Mouse (Mus musculus) A20 (cell line): ENCODE measurements at regions not wholly inside any gene's neighbourhood (a gene's known extent, or its start where the extent isn't known, plus 50 kb on each side); places are given as distances from the start of the nearest gene placed in this dataset.
A peak's percentile ranks its signal among the peaks of the same experiment; 100 is the strongest.
"Not testable (repeated sequence)": the region's sequence is repeated elsewhere in the genome, so short reads cannot be mapped to it uniquely, and the experiment has no call there.

Source experiments
- DNase-seq: peaks from one replicate; pipeline ENCODE4 v3.0.0-alpha.2; 2011; ENCODE audit warnings: low read depth, low spot score

DNA sequence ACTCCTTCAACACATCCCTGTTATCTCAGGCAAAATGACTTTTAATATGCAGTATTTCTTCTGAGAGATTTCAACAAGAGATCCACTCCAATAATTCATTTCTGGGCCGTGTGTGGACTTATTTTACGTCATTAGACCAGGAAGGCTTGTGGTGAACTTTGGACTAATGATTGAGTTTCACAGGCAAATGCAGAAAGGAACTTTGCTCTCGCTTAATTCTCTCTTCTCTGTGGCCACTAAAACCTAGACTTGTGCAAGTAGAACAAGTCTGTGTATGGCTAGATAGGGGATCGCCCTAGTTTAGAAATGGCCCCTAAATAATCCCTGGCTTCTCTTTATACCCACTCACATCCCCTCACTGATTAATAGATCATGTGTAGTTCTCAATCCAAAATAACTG is 50.6 kb upstream of the Ppp1r12a start:
- no peak for DNase-seq

DNA sequence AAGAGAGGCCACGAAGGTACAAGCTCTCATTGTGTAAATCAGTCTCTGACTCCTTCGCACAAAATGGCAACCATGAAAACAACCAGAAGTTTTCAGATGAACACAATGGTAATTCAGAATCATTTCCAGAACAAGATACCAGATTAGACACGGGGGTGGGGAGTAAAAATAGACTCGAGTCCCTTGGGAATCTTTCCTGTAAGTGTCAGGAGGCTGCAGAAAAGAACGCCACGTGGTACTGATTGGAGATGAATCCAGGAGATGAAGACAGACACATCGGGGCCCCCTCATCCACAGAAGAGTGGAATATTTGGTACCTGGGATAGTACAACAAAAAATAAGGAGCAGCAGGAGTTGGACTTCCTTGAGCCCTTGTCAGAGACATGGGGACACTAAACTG is 51.1 kb upstream of the Ppp1r12a start:
- no peak for DNase-seq

DNA sequence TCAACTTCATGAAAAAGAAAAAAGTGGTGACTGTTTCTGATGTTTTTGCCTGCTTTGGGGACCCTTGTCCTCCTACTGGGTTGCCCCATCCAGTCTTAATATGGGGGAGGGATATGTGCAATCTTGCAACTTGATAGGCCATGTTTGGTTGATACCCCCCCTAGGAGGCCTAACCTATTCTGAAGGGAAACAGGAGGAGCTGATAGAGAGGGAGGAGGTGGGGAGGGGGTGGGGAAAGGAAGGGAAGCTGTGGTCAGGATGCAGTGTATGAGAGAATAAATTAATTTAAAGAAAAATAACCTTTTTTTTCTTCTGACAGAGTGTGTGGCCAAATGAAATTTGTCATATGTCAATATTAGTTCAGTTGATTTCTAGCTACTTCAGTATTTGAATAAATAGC is 51.8 kb upstream of the Ppp1r12a start:
- DNase-seq = no peak

GRCm38 (mm10) chr10:108108500-108108899 is 53.5 kb upstream of the Ppp1r12a start:
- DNase-seq = not testable (repeated sequence)

DNA sequence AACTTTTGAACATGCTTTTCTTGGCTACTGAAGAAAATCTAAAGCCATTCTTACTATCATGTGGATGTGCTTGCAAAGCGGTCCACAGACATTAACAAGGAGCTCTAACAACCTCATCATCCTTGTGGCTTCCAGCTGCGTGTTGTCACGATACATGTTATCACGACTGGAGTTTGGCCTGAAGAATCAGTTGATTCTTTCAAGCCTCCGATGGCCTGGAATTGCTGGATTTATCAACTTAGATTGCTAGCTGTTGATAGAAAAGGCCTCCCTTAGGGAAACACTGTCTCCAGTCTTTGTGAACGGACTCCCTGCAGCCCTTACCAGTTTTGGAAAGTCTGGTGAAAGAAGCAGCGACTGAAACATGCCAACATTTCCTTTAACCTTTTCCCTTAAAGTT is 60.5 kb upstream of the Ppp1r12a start:
- DNase-seq = no peak

DNA sequence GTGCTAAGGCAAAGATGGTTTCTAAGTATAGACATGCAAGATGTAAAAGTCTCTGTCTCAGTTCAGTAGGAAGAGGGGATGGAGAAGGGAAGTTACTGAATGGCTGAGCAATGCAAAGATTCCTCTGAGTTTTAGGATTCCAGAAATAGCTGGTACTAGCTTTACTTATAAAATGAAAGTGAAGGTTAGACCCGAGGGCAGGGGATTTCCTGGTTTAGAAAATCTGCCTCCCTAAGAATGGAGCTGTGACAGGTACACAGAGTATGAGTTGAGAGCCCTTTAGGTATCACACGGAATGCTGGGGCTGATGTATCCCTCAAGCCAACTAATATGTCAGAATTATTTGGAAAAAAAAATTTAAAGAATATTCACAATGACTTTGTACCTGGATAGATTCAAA is 69.0 kb upstream of the Ppp1r12a start:
- peak; percentile 52 for DNase-seq

GRCm38 (mm10) chr10:108089375-108089981 is 72.5 kb upstream of the Ppp1r12a start:
- no peak for DNase-seq

DNA sequence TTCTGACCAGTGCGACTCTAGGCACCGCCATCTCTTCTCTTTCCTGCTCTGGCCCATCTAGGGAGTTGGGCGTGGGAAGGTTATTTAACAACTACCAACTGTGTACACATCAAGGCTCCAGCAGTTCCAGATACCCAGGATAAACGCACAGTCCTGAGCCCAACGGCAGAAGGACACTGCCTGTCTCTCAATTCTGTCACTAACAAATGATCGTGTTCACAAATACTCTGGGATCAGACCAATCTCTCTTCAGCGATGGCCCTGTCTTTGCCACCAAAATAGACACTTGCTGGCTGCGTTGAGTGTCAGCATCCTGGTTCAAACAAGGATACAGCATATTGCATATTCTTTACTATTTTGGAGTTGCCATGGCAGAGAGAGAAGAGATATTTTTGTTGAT is 73.1 kb upstream of the Ppp1r12a start:
- DNase-seq = no peak

GRCm38 (mm10) chr10:108088209-108088608 is 73.8 kb upstream of the Ppp1r12a start:
- DNase-seq = no peak

- no peak for DNase-seq
Observed at GRCm38 (mm10) chr10:108083220-108083619, 78.8 kb upstream of the Ppp1r12a start.

- no peak for DNase-seq
Observed at GRCm38 (mm10) chr10:108075144-108075543, 86.8 kb upstream of the Ppp1r12a start.

GRCm38 (mm10) chr10:108073828-108074227 is 88.2 kb upstream of the Ppp1r12a start:
- DNase-seq = no peak

DNA sequence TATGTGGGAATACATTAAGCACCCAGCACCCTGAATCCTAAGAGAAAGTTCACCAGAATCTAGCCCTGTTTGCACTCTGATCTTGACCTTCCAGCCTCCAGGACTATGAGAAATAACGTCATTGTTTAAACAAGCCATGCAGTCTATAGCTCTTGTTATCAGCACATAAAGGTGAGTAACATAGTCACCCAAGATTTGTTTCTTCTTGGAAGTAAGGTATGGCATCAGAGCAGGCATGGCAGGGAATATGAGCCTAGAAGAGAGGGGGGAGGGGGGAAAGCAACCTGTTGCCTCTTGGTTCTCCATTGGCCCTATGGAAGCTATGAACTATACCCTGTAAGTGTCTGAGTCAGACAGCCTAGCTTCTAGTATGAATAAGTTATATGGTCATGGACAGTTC is 89.8 kb upstream of the Ppp1r12a start:
- no peak for DNase-seq

DNA sequence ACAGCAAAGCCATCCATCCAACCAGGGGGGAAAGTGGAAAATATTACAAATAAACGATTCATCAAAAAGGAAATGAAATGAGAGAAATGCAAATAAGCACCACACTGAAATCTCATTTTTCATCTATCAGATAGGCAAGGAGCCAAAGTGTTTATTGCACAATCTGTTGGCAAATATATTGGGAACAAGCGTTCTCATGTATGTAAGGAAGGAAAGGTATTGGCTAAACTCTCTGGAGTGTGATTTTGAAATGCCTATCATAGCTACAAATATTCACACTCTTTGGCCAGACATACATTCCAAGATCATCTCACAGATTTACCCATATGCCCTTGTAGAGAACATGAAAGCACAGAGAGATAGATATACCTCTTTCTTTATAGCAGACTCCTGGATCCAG is 90.6 kb upstream of the Ppp1r12a start:
- DNase-seq = no peak

GRCm38 (mm10) chr10:108067723-108068122 is 94.3 kb upstream of the Ppp1r12a start:
- DNase-seq = no peak

GRCm38 (mm10) chr10:108066241-108066640 is 95.8 kb upstream of the Ppp1r12a start:
- no peak for DNase-seq

GRCm38 (mm10) chr10:108061813-108062435 is 100.1 kb upstream of the Ppp1r12a start:
- no peak for DNase-seq

DNA sequence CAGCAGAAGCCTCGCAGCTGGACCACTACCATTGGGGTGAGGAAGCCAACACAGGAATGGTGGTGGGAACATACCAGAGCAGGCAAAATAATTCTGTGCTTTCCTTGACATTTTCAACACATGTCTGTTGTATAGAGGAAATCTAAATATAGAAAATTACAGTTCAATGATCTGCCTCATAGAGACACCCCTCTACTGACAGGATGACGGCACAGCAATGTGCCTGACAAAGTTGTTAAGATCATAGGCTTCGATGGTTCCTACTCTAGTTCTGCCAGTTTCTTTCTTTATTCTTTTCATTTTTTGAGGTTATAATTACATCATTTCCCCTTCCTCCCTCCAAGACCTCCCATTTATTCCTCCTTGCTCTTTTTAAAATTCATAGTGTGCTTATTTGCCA is 101.4 kb upstream of the Ppp1r12a start:
- no peak for DNase-seq

DNA sequence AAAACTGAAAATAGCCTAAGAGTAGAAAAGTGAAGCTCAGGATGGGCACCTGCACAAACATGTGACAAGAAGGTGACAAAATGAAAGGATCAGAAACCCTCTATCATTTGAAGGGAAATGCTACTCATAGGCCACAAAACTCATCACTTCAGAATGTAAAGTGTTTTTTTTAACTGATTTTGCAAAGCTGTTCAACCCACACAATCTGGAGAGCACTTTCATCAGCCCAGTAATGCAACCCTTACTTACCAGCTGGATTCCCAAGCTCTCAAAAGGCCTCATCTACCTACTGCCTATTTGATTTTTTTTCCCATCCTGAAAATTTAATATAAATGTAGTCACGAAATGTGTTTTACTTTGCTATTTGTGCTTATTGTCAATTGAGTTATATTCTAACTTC is 110.4 kb upstream of the Ppp1r12a start:
- no peak for DNase-seq

- no peak for DNase-seq
Observed at GRCm38 (mm10) chr10:108048426-108048825, 113.6 kb upstream of the Ppp1r12a start.

- no peak for DNase-seq
Observed at GRCm38 (mm10) chr10:108043519-108043918, 118.5 kb upstream of the Ppp1r12a start.

GRCm38 (mm10) chr10:108040027-108040426 is 122.0 kb upstream of the Ppp1r12a start:
- DNase-seq = no peak

DNA sequence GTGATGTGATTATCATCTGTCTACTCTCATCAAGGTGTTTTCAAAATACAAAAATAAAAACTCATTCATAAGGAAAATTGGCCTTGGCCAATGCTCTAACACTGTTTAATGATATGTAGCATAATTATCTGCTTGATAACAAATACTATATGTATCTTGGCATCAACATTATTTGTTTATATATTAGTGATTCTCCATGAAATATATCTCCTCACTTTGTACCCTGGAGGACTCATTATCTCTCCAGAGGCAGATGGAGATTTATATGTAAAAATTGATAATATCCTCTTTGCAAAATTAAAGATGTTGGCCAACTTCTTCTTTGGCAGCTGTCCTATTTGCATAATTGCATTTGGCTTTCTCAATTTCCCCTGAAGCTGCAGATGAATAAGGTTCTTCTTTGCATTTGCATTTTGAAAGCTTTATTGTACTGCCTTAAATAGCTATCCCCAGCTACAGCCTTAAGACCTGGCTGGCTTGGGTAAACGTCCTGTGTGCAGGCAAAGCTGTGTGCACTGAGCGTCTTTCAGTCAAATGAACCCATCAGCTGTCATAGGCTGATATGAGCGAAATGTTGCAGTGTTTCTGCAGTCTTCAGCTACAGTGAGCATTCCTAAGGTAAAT is 124.7 kb upstream of the Otogl start:
- peak; percentile 57 for DNase-seq
